Mouse (Mus musculus) CH12.LX (cell line): Measurements from ENCODE around the gene Cpsf4. TPM values are rescaled to one million over a fixed set of nuclear protein-coding genes. Genes with fewer than 3 reads are reported as not detected.

Experiments used
- DNase-seq: peaks from one replicate; pipeline ENCODE4 v3.0.0-alpha.2; 2013; ENCODE audit errors: extremely low read depth
- H3K27ac ChIP-seq: 2 replicates; pipeline ENCODE4 v1.5.1; 2012; ENCODE audit warnings: low read depth, mild to moderate bottlenecking, control low read depth, moderate library complexity; ENCODE audit not compliant: insufficient read depth
- H3K27me3 ChIP-seq: replicated peaks from 2 replicates; pipeline ENCODE3; 2012; ENCODE audit warnings: inconsistent platforms
- H3K36me3 ChIP-seq, 2 experiments: replicated peaks in 1 of 2; 2 replicates each; pipeline versions ENCODE3 to v1.6.1; 2012; ENCODE audit warnings: inconsistent platforms in 1 of 2, low read length in 1 of 2, mild to moderate bottlenecking in 1 of 2, mixed read lengths in 1 of 2, moderate library complexity in 1 of 2; ENCODE audit not compliant: control insufficient read depth in 1 of 2, insufficient read depth in 1 of 2
- H3K4me1 ChIP-seq, 2 experiments: 2 replicates each; pipeline ENCODE4 v1.6.1; 2012; ENCODE audit warnings: inconsistent platforms in 1 of 2, moderate library complexity in 1 of 2; ENCODE audit not compliant: insufficient read depth in 2 of 2, control insufficient read depth in 1 of 2
- H3K4me2 ChIP-seq: 2 replicates; pipeline ENCODE4 v1.6.1; 2012; ENCODE audit warnings: low read depth, mild to moderate bottlenecking, control low read depth; ENCODE audit not compliant: poor library complexity, insufficient read depth, severe bottlenecking
- H3K4me3 ChIP-seq, 3 experiments: fragments of 150-350 bp in 1 of 3; sonication (generic) in 1 of 3; replicated peaks in 1 of 3; 2 replicates each; pipeline versions ENCODE3 to v1.5.1; 2011 to 2012; ENCODE audit warnings: low read depth in 2 of 3, low read length in 2 of 3, mild to moderate bottlenecking in 2 of 3, moderate library complexity in 2 of 3, control low read depth in 1 of 3, improper control_type of control experiment in 1 of 3, inconsistent platforms in 1 of 3, mixed read lengths in 1 of 3; ENCODE audit not compliant: poor library complexity in 1 of 3
- H3K79me2 ChIP-seq: replicated peaks from 2 replicates; pipeline ENCODE4 v1.6.1; 2012; ENCODE audit warnings: mild to moderate bottlenecking, moderate library complexity; ENCODE audit not compliant: control insufficient read depth, poor library complexity, insufficient read depth, severe bottlenecking; ENCODE audit errors: extremely low read depth
- H3K9ac ChIP-seq: 2 replicates; pipeline ENCODE4 v1.6.1; 2012; ENCODE audit warnings: low read depth, mild to moderate bottlenecking, control low read depth, moderate library complexity; ENCODE audit not compliant: insufficient read depth
- H3K9me3 ChIP-seq: replicated peaks from 2 replicates; pipeline ENCODE3; 2012; ENCODE audit warnings: low read length, inconsistent platforms, mixed read lengths
- BHLHE40 ChIP-seq: IDR thresholded peaks from 2 replicates; pipeline ENCODE4 v1.6.1; 2011; ENCODE audit warnings: mild to moderate bottlenecking, low read depth, low read length, improper control_type of control experiment
- CHD1 ChIP-seq: IDR thresholded peaks from 2 replicates; pipeline ENCODE4 v1.6.1; 2012; ENCODE audit warnings: low read depth, low read length, improper control_type of control experiment, inconsistent platforms
- CHD2 ChIP-seq: IDR thresholded peaks from 2 replicates; pipeline ENCODE4 v1.6.1; 2011; ENCODE audit warnings: low read length, improper control_type of control experiment
- CTCF ChIP-seq, 2 experiments: IDR thresholded peaks in 1 of 2; conservative IDR thresholded peaks in 1 of 2; 2 replicates each; pipeline ENCODE4 v1.5.1; 2011 to 2012; ENCODE audit warnings: low read depth in 2 of 2, low read length in 2 of 2, improper control_type of control experiment in 1 of 2, inconsistent platforms in 1 of 2, mild to moderate bottlenecking in 1 of 2, moderate library complexity in 1 of 2
- E2F4 ChIP-seq: IDR thresholded peaks from 2 replicates; pipeline ENCODE4 v1.6.1; 2011; ENCODE audit warnings: low read depth, low read length, improper control_type of control experiment; ENCODE audit not compliant: insufficient replicate concordance
- ELF1 ChIP-seq: IDR thresholded peaks from 2 replicates; pipeline ENCODE4 v1.6.1; 2014; ENCODE audit warnings: low read depth, mild to moderate bottlenecking, inconsistent platforms, low read length, improper control_type of control experiment
- EP300 ChIP-seq: IDR thresholded peaks from 2 replicates; pipeline ENCODE4 v1.6.1; 2011; ENCODE audit warnings: low read length, improper control_type of control experiment
- ETS1 ChIP-seq: conservative IDR thresholded peaks from 2 replicates; pipeline ENCODE4 v1.6.1; 2012; ENCODE audit warnings: low read depth, mild to moderate bottlenecking, inconsistent platforms, low read length, improper control_type of control experiment, moderate library complexity
- GABPA ChIP-seq: IDR thresholded peaks from 2 replicates; pipeline ENCODE4 v1.6.1; 2012; ENCODE audit warnings: low read depth, low read length, improper control_type of control experiment, inconsistent platforms; ENCODE audit not compliant: insufficient replicate concordance
- HCFC1 ChIP-seq: IDR thresholded peaks from 2 replicates; pipeline ENCODE4 v1.6.1; 2012; ENCODE audit warnings: low read depth, mild to moderate bottlenecking, inconsistent platforms, low read length, improper control_type of control experiment
- IRF4 ChIP-seq: IDR thresholded peaks from 2 replicates; pipeline ENCODE4 v1.6.1; 2014; ENCODE audit warnings: low read depth, mild to moderate bottlenecking, inconsistent platforms, low read length, improper control_type of control experiment
- JUN ChIP-seq: IDR thresholded peaks from 2 replicates; pipeline ENCODE4 v1.6.1; 2011; ENCODE audit warnings: low read depth, mild to moderate bottlenecking, low read length, improper control_type of control experiment, moderate library complexity; ENCODE audit not compliant: insufficient read depth
- JUND ChIP-seq: conservative IDR thresholded peaks from 2 replicates; pipeline ENCODE4 v1.6.1; 2011; ENCODE audit warnings: low read depth, low read length, improper control_type of control experiment
- KAT2A ChIP-seq: IDR thresholded peaks from 2 replicates; pipeline ENCODE4 v1.6.1; 2012; ENCODE audit warnings: low read length, improper control_type of control experiment, inconsistent platforms; ENCODE audit not compliant: insufficient replicate concordance
- MAFK ChIP-seq: IDR thresholded peaks from 2 replicates; pipeline ENCODE4 v1.6.1; 2011; ENCODE audit warnings: low read length, improper control_type of control experiment; ENCODE audit not compliant: insufficient replicate concordance
- MAX ChIP-seq: IDR thresholded peaks from 2 replicates; pipeline ENCODE4 v1.6.1; 2011; ENCODE audit warnings: low read length, improper control_type of control experiment
- MAZ ChIP-seq: IDR thresholded peaks from 2 replicates; pipeline ENCODE4 v1.6.1; 2012; ENCODE audit warnings: low read depth, mild to moderate bottlenecking, inconsistent platforms, low read length, improper control_type of control experiment, moderate library complexity
- MEF2A ChIP-seq: IDR thresholded peaks from 2 replicates; pipeline ENCODE4 v1.6.1; 2014; ENCODE audit warnings: low read depth, mild to moderate bottlenecking, inconsistent platforms, low read length, improper control_type of control experiment, borderline replicate concordance
- MXI1 ChIP-seq: IDR thresholded peaks from 2 replicates; pipeline ENCODE4 v1.6.1; 2011; ENCODE audit warnings: mild to moderate bottlenecking, low read depth, low read length, improper control_type of control experiment
- MYC ChIP-seq: IDR thresholded peaks from 2 replicates; pipeline ENCODE4 v1.6.1; 2011; ENCODE audit warnings: low read depth, mild to moderate bottlenecking, improper control_type of control experiment, low read length
- NELFE ChIP-seq: IDR thresholded peaks from 2 replicates; pipeline ENCODE4 v1.6.1; 2011; ENCODE audit warnings: low read depth, low read length, improper control_type of control experiment
- NRF1 ChIP-seq: IDR thresholded peaks from 2 replicates; pipeline ENCODE4 v1.6.1; 2014; ENCODE audit warnings: low read depth, mild to moderate bottlenecking, inconsistent platforms, low read length, improper control_type of control experiment, moderate library complexity
- PAX5 ChIP-seq: IDR thresholded peaks from 2 replicates; pipeline ENCODE4 v1.6.1; 2012; ENCODE audit warnings: low read length, inconsistent platforms, mixed read lengths
- POLR2A ChIP-seq: IDR thresholded peaks from 2 replicates; pipeline ENCODE4 v1.6.1; 2011; ENCODE audit warnings: low read depth, mild to moderate bottlenecking, improper control_type of control experiment, low read length
- POLR2AphosphoS2 ChIP-seq: IDR thresholded peaks from 2 replicates; pipeline ENCODE4 v1.6.1; 2011; ENCODE audit warnings: low read depth, low read length, improper control_type of control experiment
- RAD21 ChIP-seq: IDR thresholded peaks from 2 replicates; pipeline ENCODE4 v1.6.1; 2011; ENCODE audit warnings: low read depth, mild to moderate bottlenecking, low read length, improper control_type of control experiment, moderate library complexity
- SIN3A ChIP-seq: IDR thresholded peaks from 2 replicates; pipeline ENCODE4 v1.6.1; 2012; ENCODE audit warnings: low read length, improper control_type of control experiment, inconsistent platforms
- SMC3 ChIP-seq: IDR thresholded peaks from 2 replicates; pipeline ENCODE4 v1.6.1; 2011; ENCODE audit warnings: low read depth, low read length, improper control_type of control experiment
- TBP ChIP-seq: conservative IDR thresholded peaks from 2 replicates; pipeline ENCODE4 v1.6.1; 2011; ENCODE audit warnings: low read depth, low read length, improper control_type of control experiment
- TCF12 ChIP-seq: IDR thresholded peaks from 2 replicates; pipeline ENCODE4 v1.6.1; 2014; ENCODE audit warnings: low read depth, mild to moderate bottlenecking, inconsistent platforms, low read length, improper control_type of control experiment
- UBTF ChIP-seq: IDR thresholded peaks from 2 replicates; pipeline ENCODE4 v1.6.1; 2012; ENCODE audit warnings: low read depth, mild to moderate bottlenecking, inconsistent platforms, low read length, improper control_type of control experiment, moderate library complexity
- USF1 ChIP-seq: IDR thresholded peaks from 2 replicates; pipeline ENCODE4 v1.6.1; 2014; ENCODE audit warnings: low read depth, mild to moderate bottlenecking, inconsistent platforms, low read length, improper control_type of control experiment
- USF2 ChIP-seq: conservative IDR thresholded peaks from 2 replicates; pipeline ENCODE4 v1.6.1; 2011; ENCODE audit warnings: low read depth, low read length, improper control_type of control experiment
- ZC3H11A ChIP-seq: IDR thresholded peaks from 2 replicates; pipeline ENCODE4 v1.6.1; 2012; ENCODE audit warnings: low read depth, mild to moderate bottlenecking, inconsistent platforms, low read length, improper control_type of control experiment
- ZKSCAN1 ChIP-seq: IDR thresholded peaks from 2 replicates; pipeline ENCODE4 v1.6.1; 2012; ENCODE audit warnings: low read depth, inconsistent platforms, low read length, improper control_type of control experiment, borderline replicate concordance
- ZMIZ1 ChIP-seq: IDR thresholded peaks from 2 replicates; pipeline ENCODE4 v1.6.1; 2012; ENCODE audit warnings: low read depth, mild to moderate bottlenecking, inconsistent platforms, low read length, improper control_type of control experiment
- ZNF384 ChIP-seq: IDR thresholded peaks from 2 replicates; pipeline ENCODE4 v1.6.1; 2012; ENCODE audit warnings: low read depth, low read length, improper control_type of control experiment, inconsistent platforms
- dilution Hi-C: fragments of 300-500 bp; cut with MboI; formaldehyde crosslinking; loops from 2 replicates; pipeline ENCODE4 v1.14.3; 2020; ENCODE audit warnings: low sequenced_read_pairs; ENCODE audit not compliant: extremely low pct_unique_long_range_greater_than_20kb, extremely low pct_ligation_motif_present
- in situ Hi-C: fragments of 300-500 bp; cut with MboI; formaldehyde crosslinking; loops from 3 replicates; pipeline ENCODE4 v1.14.3; 2019; ENCODE audit warnings: low sequenced_read_pairs, low pct_ligation_motif_present, low pct_unique_long_range_greater_than_20kb, mixed read lengths
- polyA plus RNA-seq: library from polyadenylated mRNA; unstranded; fragments of >175 nt; gene quantifications from 2 replicates; pipeline ENCODE4 v1.2.1, GENCODE M21; 2012; ENCODE audit warnings: low read depth; ENCODE audit not compliant: insufficient read length
- total RNA-seq, 2 experiments: library from RNA; depleted of rRNA; stranded (reverse); fragments of 300-350 nt in 1 of 2; fragments of >200 nt in 1 of 2; gene quantifications; 2 replicates each; pipeline ENCODE4 v1.2.3; 2012 to 2014

Gene Cpsf4
- total and polyA plus RNA-seq, 3 experiments, result 56.3 to 70.7 (median 59.2) TPM

DNA sequence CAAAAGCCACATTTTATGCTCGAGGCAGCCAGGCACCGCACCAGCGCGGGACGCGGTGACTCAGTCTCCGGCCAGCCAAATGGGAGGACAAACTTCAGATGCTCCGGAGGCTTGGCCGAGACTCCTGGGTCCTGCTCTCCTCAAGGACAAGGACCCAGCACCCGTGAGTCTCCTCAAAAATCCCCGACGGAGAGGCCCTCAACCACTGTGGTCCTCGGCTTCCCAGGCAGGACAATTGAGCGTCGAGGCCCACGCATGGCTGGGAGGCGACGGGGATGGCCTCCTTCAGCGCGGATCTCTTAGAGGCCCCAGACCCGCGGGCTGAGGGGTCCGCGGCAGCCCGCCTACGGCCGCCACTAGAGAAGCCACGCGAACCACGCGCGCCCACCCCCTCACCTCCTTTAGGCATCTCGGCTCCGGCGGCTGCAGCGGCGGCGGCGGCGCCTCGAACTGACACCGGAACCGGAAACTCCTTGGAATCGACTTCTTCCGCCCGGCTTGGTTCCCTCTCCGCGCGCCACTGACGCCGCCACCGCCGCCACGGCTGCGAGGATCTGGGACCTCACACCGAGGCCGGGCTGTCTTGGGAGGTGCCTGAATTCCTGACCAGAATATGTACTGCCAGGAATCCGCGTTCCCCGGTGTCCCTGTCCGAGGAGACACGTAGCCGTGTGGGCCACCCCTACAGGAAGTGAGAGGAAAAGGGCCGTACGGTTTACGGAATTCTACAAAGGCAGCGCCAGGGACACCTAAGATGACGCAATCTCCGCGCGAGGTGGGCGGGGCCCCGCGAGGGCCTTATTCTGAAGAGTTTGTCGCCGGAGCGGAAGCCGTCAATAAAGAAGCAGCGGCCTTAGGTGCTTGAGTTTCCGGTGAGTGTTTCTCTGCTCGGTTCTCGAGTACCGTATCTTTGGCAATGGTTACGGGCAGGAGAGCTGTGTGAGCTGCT, 27.2 kb upstream of the Cpsf4 start, which contains the start of the genes Pdap1 and Bud31:
Pdap1 (minus strand) TSS at position 668 of the 949 bp plus-strand sequence.
Bud31 (plus strand) TSS at position 792 of the 949 bp plus-strand sequence.
- dilution Hi-C loops (no loop called here), in situ Hi-C loops (no loop called here)
- Histone ChIP-seq H3K9ac (peak within 1 kb of the TSS; percentile 99), H3K36me3 (peaks cover 43 to 67% of the 10 kb centered on the region in 2 experiments), H3K4me2 (peak within 1 kb of the TSS; percentile 88; the same call in 1 of the 2 replicates), H3K4me1 (peaks cover 10 to 43% of the 10 kb centered on the region in 2 experiments; a peak in 2 of 4 replicates), H3K27me3 (no peaks in the 10 kb centered on the region), H3K4me3 (peak within 1 kb of the TSS; percentile 71 to 98 (median 86)), H3K27ac (peak within 1 kb of the TSS; percentile 42; the same call in 1 of the 2 replicates), H3K79me2 (peaks cover 74% of the 10 kb centered on the region), H3K9me3 (no peaks in the 10 kb centered on the region)
- DNase-seq, result peak; percentile 88
- TF ChIP-seq POLR2A (peak; percentile 92), POLR2AphosphoS2 (peak; percentile 89), ZNF384 (no peak), TBP (peak; percentile 96), ZKSCAN1 (no peak), TCF12 (peak; percentile 97), HCFC1 (peak; percentile 89), ETS1 (peak; percentile 42; the same call in 1 of the 2 replicates), BHLHE40 (no peak), USF1 (no peak), UBTF (peak; percentile 97; the same call in 1 of the 2 replicates), ELF1 (peak; percentile 75), IRF4 (0 out of 2 replicates have a peak, but pooled peaks have one; percentile 29), RAD21 (no peak), JUN (peak; percentile 88), MAFK (no peak), MAZ (no peak), PAX5 (no peak), MXI1 (peak; percentile 78), GABPA (no peak), CTCF (conservative IDR thresholded peaks at IDR 0.05 in 1 of 2, IDR thresholded peaks at IDR 0.05 in 1 of 2; ENCODE audit: low read depth in 2 of 2, low read length in 2 of 2) (peak in 1 of 2 experiments; percentile 43; a peak in 2 of 4 replicates), E2F4 (peak; percentile 58; the same call in 1 of the 2 replicates), NRF1 (peak; percentile 43), MYC (peak; percentile 83), MEF2A (peak; percentile 84; the same call in 1 of the 2 replicates), MAX (peak; percentile 100), ZMIZ1 (peak; percentile 92; the same call in 1 of the 2 replicates), JUND (peak; percentile 93), KAT2A (peak; percentile 87; the same call in 1 of the 2 replicates), USF2 (no peak), SIN3A (peak; percentile 79), ZC3H11A (no peak), NELFE (peak; percentile 72), CHD1 (no peak), SMC3 (no peak), CHD2 (peak; percentile 58; the same call in 1 of the 2 replicates), EP300 (no peak)
